Mouse (Mus musculus) cerebellum, adult 2 months (tissue): ENCODE results near the gene Stfa2l1.

Experiments
- CTCF ChIP-seq: fragments of 200-500 bp; IDR thresholded peaks from 2 replicates; pipeline ENCODE4 v1.5.1; 2011; ENCODE audit warnings: low read depth, mild to moderate bottlenecking, control low read depth, low read length, moderate library complexity, borderline replicate concordance; ENCODE audit not compliant: insufficient read depth
- POLR2A ChIP-seq: fragments of 200-500 bp; IDR thresholded peaks from 2 replicates; pipeline ENCODE4 v1.6.1; 2011; ENCODE audit warnings: low read length, control low read depth, borderline replicate concordance; ENCODE audit not compliant: insufficient read depth

- TF ChIP-seq POLR2A (no peak), CTCF (no peak)
Measured at GRCm38 (mm10) chr16:36203846-36204245, 47.2 kb downstream of the Stfa2l1 start.
